Mouse (Mus musculus) gastrocnemius, postnatal 10 days (tissue): ENCODE data around the gene Gm14406. TPM values are rescaled to one million over a fixed set of nuclear protein-coding genes. Genes with fewer than 3 reads are reported as not detected.
A peak's percentile ranks its signal among the peaks of the same experiment; 100 is the strongest.
"Not testable (repeated sequence)": the region's sequence is repeated elsewhere in the genome, so short reads cannot be mapped to it uniquely, and the experiment has no call there.

Experiments used
- DNase-seq: peaks from one replicate; pipeline ENCODE4 v3.0.0; 2021; ENCODE audit warnings: mixed read lengths
- long read RNA-seq, 2 experiments: library from polyadenylated mRNA; stranded (forward); transcript quantifications; one replicate each; pipeline ENCODE4 v2.0.0; 2021
- total RNA-seq, 2 experiments: library from RNA; stranded (reverse); gene quantifications; 2 replicates each; pipeline ENCODE4 v1.2.3; 2021

Gm14406 gene
- total RNA-seq, result under 1 TPM in 1 of 2 experiments, not detected in 1; 0.52 TPM
- long read RNA-seq, experiment 1, result 0 reads
- long read RNA-seq, experiment 2, result 0 reads

DNA sequence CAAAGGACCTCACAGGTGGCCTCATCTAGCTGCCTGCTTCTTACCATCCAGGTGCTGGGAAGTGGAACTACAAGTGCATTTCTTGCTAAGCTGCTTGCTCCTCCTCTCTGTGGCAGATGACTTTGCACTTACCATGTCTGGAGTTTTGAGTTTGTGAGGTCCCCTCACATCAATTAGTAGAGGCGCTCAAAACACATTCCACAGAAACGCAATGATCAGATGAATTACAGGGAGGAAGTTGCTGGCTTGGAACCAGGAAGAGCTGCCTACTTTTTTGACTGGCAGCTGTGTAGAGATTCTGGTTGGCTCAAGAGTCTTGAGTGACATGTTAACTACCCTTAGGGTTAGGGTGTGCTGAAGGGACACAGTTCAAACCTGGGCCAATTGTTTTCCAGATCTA lies at the start of gene Gm14406:
TSS of gene Gm14406 (minus strand) at position 213 of the 400 bp plus-strand sequence.
- DNase-seq, result not testable (repeated sequence)

DNA sequence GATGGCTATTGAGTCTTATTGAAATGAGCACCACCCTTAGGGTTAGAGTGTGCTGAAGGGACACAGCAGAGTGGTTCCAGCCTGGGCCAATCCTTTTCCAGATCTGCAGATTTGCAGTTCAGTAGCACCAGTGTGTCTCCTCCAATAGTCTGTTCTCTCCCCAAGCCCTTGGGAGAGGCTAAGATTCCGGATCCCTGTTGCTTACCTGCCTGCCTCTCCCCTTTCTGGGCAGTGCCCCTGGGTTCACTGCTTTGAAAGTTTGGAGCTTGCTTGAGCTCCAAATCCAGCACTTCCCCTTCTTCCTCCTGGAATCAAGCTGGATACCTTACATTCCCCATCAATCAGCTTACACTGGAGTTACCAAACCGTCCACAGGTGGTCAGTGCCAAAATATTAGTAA lies 2.9 kb downstream of the Gm14406 start:
- DNase-seq, result not testable (repeated sequence)

DNA sequence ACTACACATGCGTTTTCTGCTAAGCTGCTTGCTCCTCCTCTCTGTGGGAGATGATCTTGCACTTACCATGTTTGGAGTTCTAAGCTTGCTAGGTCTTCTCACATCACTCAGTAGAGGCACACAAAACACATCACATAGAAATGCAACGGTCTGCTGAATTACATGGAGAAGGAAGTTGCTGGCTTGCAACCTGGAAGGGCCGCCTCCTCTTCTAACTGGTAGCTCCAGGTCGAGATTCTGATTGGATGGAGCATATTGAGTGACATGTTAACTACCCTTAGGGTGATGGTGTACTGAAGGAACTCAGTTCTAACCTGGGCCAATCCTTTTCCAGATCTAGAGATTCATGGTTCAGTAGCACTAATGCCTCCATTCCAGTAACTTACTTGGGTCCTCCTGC lies 18.6 kb downstream of the Gm14406 start:
- DNase-seq, result not testable (repeated sequence)

DNA sequence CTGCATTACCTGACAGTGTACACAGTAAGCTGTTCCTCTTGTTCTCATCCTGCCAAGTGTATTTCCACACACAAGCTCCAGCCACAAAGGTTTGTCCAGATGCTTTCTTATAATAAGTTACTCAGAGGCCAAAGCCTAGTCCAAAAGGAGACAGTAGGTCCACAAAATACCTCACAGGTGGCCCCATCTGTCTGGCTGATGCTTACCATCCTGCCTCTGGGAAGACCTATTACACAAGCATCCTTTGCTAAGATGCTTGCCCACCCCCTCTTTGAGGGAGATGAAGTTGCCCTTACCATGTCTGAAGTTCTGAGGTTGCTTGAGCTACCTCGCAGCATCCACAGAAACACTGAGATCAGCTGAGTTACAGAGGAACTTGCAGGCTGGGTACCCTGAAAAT lies 22.7 kb downstream of the Gm14406 start:
- not testable (repeated sequence) for DNase-seq

DNA sequence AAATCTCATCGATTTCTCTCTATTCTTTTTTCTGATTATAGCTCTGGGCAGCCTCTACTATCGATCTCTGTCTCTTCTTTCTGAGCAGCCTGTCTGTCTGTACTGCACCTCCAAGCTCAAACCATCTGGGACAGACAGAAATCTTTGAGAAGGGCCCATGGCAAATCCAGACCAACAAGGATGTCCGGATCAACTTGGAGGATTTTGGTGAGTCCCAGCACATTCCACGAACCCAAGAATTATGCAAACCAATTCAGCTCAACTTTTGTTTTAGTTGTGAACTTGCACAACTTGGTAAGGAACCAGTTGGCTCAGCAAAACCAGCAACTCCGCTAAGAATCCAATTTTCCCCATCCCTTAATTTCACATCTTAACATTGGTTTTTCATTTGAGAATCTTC lies 40.3 kb downstream of the Gm14406 start:
- DNase-seq, result not testable (repeated sequence)

- not testable (repeated sequence) for DNase-seq
Observed at GRCm38 (mm10) chr2:177537141-177537540, 40.9 kb downstream of the Gm14406 start.

DNA sequence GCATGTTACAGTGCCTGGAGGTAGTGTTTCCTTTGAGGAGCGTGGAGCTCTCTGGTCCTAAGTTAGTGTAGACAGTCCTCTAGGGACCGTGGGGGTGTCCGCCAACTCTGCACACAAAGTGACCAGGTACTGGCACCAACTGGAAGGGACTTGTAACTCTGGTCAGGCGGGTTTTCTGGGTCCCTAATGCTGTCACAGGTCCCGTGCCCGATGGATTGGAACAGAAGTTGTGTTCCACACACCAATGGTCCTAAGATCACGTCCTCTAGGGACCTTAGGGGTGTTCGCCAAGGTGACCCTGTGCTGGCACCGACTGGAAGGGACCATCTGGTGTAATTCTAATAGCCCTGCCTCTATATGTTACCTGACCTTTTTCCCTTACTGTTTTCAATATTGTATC lies 42.1 kb downstream of the Gm14406 start:
- DNase-seq, result no peak

GRCm38 (mm10) chr2:177524171-177524570 lies 53.8 kb downstream of the Gm14406 start:
- DNase-seq, result not testable (repeated sequence)

GRCm38 (mm10) chr2:177523674-177524073 lies 54.3 kb downstream of the Gm14406 start:
- DNase-seq, result not testable (repeated sequence)

- peak; percentile 17 for DNase-seq
Observed at GRCm38 (mm10) chr2:177523061-177523460, 54.9 kb downstream of the Gm14406 start.

DNA sequence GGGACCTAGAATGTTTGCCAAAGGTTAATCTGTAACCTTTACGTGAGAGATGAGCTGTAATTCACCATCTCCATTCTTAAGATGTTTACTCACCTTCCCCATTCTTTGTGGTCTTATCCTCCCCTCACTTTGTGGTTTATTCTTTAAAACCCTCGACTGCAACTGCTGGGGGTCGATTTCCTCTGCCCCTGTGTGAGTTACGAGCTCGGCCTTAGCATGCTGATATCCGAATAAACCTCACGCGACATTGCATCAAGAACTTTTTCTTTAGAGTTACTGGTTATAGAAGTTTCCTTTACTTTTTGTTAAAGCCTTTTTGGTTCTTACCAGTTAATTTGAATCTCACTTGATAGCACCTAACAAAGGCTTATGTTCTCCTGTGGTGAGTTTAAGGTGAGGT lies 58.0 kb downstream of the Gm14406 start:
- no peak for DNase-seq

Other genes starting within 250 kb of the Gm14406 start
- 1 to 10 TPM; 5.6 to 7.7 TPM for gene Gm14418, start 179.9 kb downstream of the Gm14406 start, total RNA-seq
- 10 to 100 TPM; 26.8 to 27.8 TPM for gene Zfp970, start 113.5 kb downstream of the Gm14406 start, total RNA-seq
- gene Gm14403, start 80.0 kb downstream of the Gm14406 start, total RNA-seq, result 10 to 100 TPM; 21.1 to 22.4 TPM
- 10 to 100 TPM; 11.0 to 16.5 TPM for gene Gm14322, start 181.1 kb upstream of the Gm14406 start, total RNA-seq